Mouse (Mus musculus): Measurements from ENCODE around the gene Tbc1d24. TPM values are rescaled to one million over a fixed set of nuclear protein-coding genes. Genes with fewer than 3 reads are reported as not detected.

Tbc1d24 gene
- polyA plus RNA-seq, 1 experiment from 2014 or later: 5.4 TPM

GRCm38 (mm10) chr17:24212441-24213018, 7.2 kb upstream of the Tbc1d24 start:
- no peaks in the 10 kb centered on the region for H3K9me3 ChIP-seq (replicated peaks; ENCODE audit: control insufficient read depth, low read length)
- peak overlapping the region; percentile 44 for H3K4me3 ChIP-seq (replicated peaks; ENCODE audit: low read length)
- 0 out of 2 replicates have a peak, but pooled peaks cover 4% of the 10 kb centered on the region for H3K36me3 ChIP-seq (ENCODE audit: control insufficient read depth, insufficient read depth, low read length)
- H3K4me2 ChIP-seq (ENCODE audit: low read depth, low read length): peak overlapping the region; percentile 71
- peaks cover 7% of the 10 kb centered on the region; the same call in 1 of the 2 replicates for H3K27me3 ChIP-seq (ENCODE audit: control insufficient read depth, insufficient read depth, low read length)
- 41% methylated on average over 5 of the region's 5 CpGs for WGBS
- peaks cover 50% of the 10 kb centered on the region for H3K4me1 ChIP-seq (ENCODE audit: control insufficient read depth, insufficient read depth, low read length)
- H3K27ac ChIP-seq (ENCODE audit: low read length): peak overlapping the region; percentile 48; the same call in 1 of the 2 replicates
- no peak for ATAC-seq (ENCODE audit: insufficient read depth, low FRiP score)
- no peak overlapping the region for H3K9ac ChIP-seq (ENCODE audit: low read length)

- Histone ChIP-seq H3K27me3 (ENCODE audit: control insufficient read depth, insufficient read depth, low read length) (peaks cover 7% of the 10 kb centered on the region; the same call in 1 of the 2 replicates), H3K9me3 (replicated peaks; ENCODE audit: control insufficient read depth, low read length) (no peaks in the 10 kb centered on the region), H3K4me3 (replicated peaks; ENCODE audit: low read length) (peak overlapping the region; percentile 44), H3K9ac (ENCODE audit: low read length) (peak overlapping the region; percentile 73), H3K4me1 (ENCODE audit: control insufficient read depth, insufficient read depth, low read length) (peaks cover 54% of the 10 kb centered on the region), H3K4me2 (ENCODE audit: low read depth, low read length) (peak overlapping the region; percentile 71), H3K36me3 (ENCODE audit: control insufficient read depth, insufficient read depth, low read length) (0 out of 2 replicates have a peak, but pooled peaks cover 4% of the 10 kb centered on the region), H3K27ac (ENCODE audit: low read length) (peak overlapping the region; percentile 79)
- 2% methylated on average over 37 of the region's 37 CpGs for WGBS
- ATAC-seq (ENCODE audit: insufficient read depth, low FRiP score): peak; percentile 14; the same call in 1 of the 2 replicates
Observed at GRCm38 (mm10) chr17:24211631-24212440, 6.5 kb upstream of the Tbc1d24 start.

- Histone ChIP-seq H3K9me3 (replicated peaks; ENCODE audit: control insufficient read depth, low read length) (no peaks in the 10 kb centered on the region), H3K4me1 (ENCODE audit: control insufficient read depth, insufficient read depth, low read length) (peaks cover 66% of the 10 kb centered on the region), H3K4me3 (replicated peaks; ENCODE audit: low read length) (no peak overlapping the region), H3K27me3 (ENCODE audit: control insufficient read depth, insufficient read depth, low read length) (peaks cover 14% of the 10 kb centered on the region; the same call in 1 of the 2 replicates), H3K27ac (ENCODE audit: low read length) (peak overlapping the region; percentile 79; the same call in 1 of the 2 replicates), H3K4me2 (ENCODE audit: low read depth, low read length) (no peak overlapping the region; the same call in 1 of the 2 replicates), H3K36me3 (ENCODE audit: control insufficient read depth, insufficient read depth, low read length) (0 out of 2 replicates have a peak, but pooled peaks cover 4% of the 10 kb centered on the region), H3K9ac (ENCODE audit: low read length) (no peak overlapping the region; the same call in 1 of the 2 replicates)
- WGBS: 77% methylated on average over 3 of the region's 3 CpGs
- ATAC-seq (ENCODE audit: insufficient read depth, low FRiP score): no peak
Observed at GRCm38 (mm10) chr17:24210591-24210990, 5.2 kb upstream of the Tbc1d24 start.

- peaks cover 14% of the 10 kb centered on the region; the same call in 1 of the 2 replicates for H3K27me3 ChIP-seq (ENCODE audit: control insufficient read depth, insufficient read depth, low read length)
- H3K9ac ChIP-seq (ENCODE audit: low read length): no peak overlapping the region; the same call in 1 of the 2 replicates
- H3K27ac ChIP-seq (ENCODE audit: low read length): peak overlapping the region; percentile 91
- no peak for ATAC-seq (ENCODE audit: insufficient read depth, low FRiP score)
- H3K36me3 ChIP-seq (ENCODE audit: control insufficient read depth, insufficient read depth, low read length): no peaks in the 10 kb centered on the region
- WGBS: 68% methylated on average over 3 of the region's 3 CpGs
- peaks cover 69% of the 10 kb centered on the region for H3K4me1 ChIP-seq (ENCODE audit: control insufficient read depth, insufficient read depth, low read length)
- H3K9me3 ChIP-seq (replicated peaks; ENCODE audit: control insufficient read depth, low read length): no peaks in the 10 kb centered on the region
- no peak overlapping the region for H3K4me2 ChIP-seq (ENCODE audit: low read depth, low read length)
- no peak overlapping the region for H3K4me3 ChIP-seq (replicated peaks; ENCODE audit: low read length)
Observed at GRCm38 (mm10) chr17:24209916-24210240, 4.5 kb upstream of the Tbc1d24 start.

GRCm38 (mm10) chr17:24209043-24209915, 3.9 kb upstream of the Tbc1d24 start, which contains the start of gene Ntn3:
TSS of gene Ntn3 (minus strand) at chr17:24209531.
- ATAC-seq (ENCODE audit: insufficient read depth, low FRiP score): peak; percentile 67
- Histone ChIP-seq H3K4me1 (ENCODE audit: control insufficient read depth, insufficient read depth, low read length) (peaks cover 74% of the 10 kb centered on the region), H3K9ac (ENCODE audit: low read length) (peak within 1 kb of the TSS; percentile 77), H3K27me3 (ENCODE audit: control insufficient read depth, insufficient read depth, low read length) (peaks cover 14% of the 10 kb centered on the region; the same call in 1 of the 2 replicates), H3K9me3 (replicated peaks; ENCODE audit: control insufficient read depth, low read length) (no peaks in the 10 kb centered on the region), H3K4me2 (ENCODE audit: low read depth, low read length) (peak within 1 kb of the TSS; percentile 90), H3K4me3 (replicated peaks; ENCODE audit: low read length) (peak within 1 kb of the TSS; percentile 67), H3K27ac (ENCODE audit: low read length) (peak within 1 kb of the TSS; percentile 91), H3K36me3 (ENCODE audit: control insufficient read depth, insufficient read depth, low read length) (no peaks in the 10 kb centered on the region)
- 2% methylated on average over 37 of the region's 43 CpGs for WGBS

- Histone ChIP-seq H3K4me2 (ENCODE audit: low read depth, low read length) (peak overlapping the region; percentile 90), H3K27ac (ENCODE audit: low read length) (peak overlapping the region; percentile 91), H3K4me1 (ENCODE audit: control insufficient read depth, insufficient read depth, low read length) (peaks cover 75% of the 10 kb centered on the region), H3K36me3 (ENCODE audit: control insufficient read depth, insufficient read depth, low read length) (no peaks in the 10 kb centered on the region), H3K9me3 (replicated peaks; ENCODE audit: control insufficient read depth, low read length) (no peaks in the 10 kb centered on the region), H3K9ac (ENCODE audit: low read length) (peak overlapping the region; percentile 77), H3K4me3 (replicated peaks; ENCODE audit: low read length) (peak overlapping the region; percentile 67), H3K27me3 (ENCODE audit: control insufficient read depth, insufficient read depth, low read length) (peaks cover 14% of the 10 kb centered on the region; the same call in 1 of the 2 replicates)
- no peak for ATAC-seq (ENCODE audit: insufficient read depth, low FRiP score)
- WGBS: 5% methylated on average over 29 of the region's 29 CpGs
Observed at GRCm38 (mm10) chr17:24208641-24209042, 3.3 kb upstream of the Tbc1d24 start.

GRCm38 (mm10) chr17:24207768-24208640, 2.6 kb upstream of the Tbc1d24 start:
- H3K9ac ChIP-seq (ENCODE audit: low read length): peak overlapping the region; percentile 77
- peaks cover 78% of the 10 kb centered on the region for H3K4me1 ChIP-seq (ENCODE audit: control insufficient read depth, insufficient read depth, low read length)
- H3K27ac ChIP-seq (ENCODE audit: low read length): peak overlapping the region; percentile 91

More at GRCm38 (mm10) chr17:24207768-24208640, 2.6 kb upstream of the Tbc1d24 start:
- WGBS: 56% methylated on average over 34 of the region's 34 CpGs
- Histone ChIP-seq H3K36me3 (ENCODE audit: control insufficient read depth, insufficient read depth, low read length) (no peaks in the 10 kb centered on the region), H3K27me3 (ENCODE audit: control insufficient read depth, insufficient read depth, low read length) (peaks cover 14% of the 10 kb centered on the region; the same call in 1 of the 2 replicates), H3K9me3 (replicated peaks; ENCODE audit: control insufficient read depth, low read length) (no peaks in the 10 kb centered on the region), H3K4me3 (replicated peaks; ENCODE audit: low read length) (peak overlapping the region; percentile 67), H3K4me2 (ENCODE audit: low read depth, low read length) (peak overlapping the region; percentile 90)
- no peak for ATAC-seq (ENCODE audit: insufficient read depth, low FRiP score)
